Mouse (Mus musculus) spleen, adult 2 months (tissue): Measurements from ENCODE around the gene Wdr59.

ENCODE experiments used
- CTCF ChIP-seq: fragments of 200-500 bp; IDR thresholded peaks from 2 replicates; pipeline ENCODE4 v1.5.1; 2011; ENCODE audit warnings: mild to moderate bottlenecking, inconsistent platforms; ENCODE audit not compliant: insufficient read depth, insufficient read length, insufficient replicate concordance; ENCODE audit errors: extremely low read depth
- POLR2A ChIP-seq: fragments of 200-500 bp; IDR thresholded peaks from 2 replicates; pipeline ENCODE4 v1.6.1; 2011; ENCODE audit warnings: low read depth, low read length, inconsistent platforms

DNA sequence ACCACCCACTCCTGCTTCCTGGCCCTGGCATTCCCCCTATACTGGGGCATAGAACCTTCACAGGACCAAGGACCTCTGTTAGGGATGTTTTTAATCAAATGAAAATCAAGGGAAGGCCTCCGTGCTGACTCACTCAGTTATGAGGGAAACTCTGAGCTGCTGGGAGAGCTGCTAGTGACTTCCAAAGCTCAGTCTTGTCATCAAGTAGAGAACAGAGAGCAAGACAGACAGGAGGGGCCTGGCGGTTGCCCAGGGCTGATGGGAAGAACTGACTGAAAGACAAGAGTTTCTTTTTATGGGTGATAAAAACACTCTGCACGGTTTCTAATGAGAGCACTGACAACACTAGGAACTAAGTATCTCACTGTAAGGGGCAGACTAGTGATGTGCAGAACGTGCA lies 57.4 kb downstream of the Wdr59 start:
- TF ChIP-seq CTCF (no peak), POLR2A (no peak)
